Mouse (Mus musculus) heart, embryonic 11.5 days (tissue): ENCODE results near the gene Rpl19. TPM values are rescaled to one million over a fixed set of nuclear protein-coding genes. Genes with fewer than 3 reads are reported as not detected.

Experiments used
- ATAC-seq: fragments of 200-750 bp; cut with Nextera tagmentation; replicated peaks from 2 replicates; pipeline ENCODE4 v1.8.0; 2017; ENCODE audit warnings: moderate library complexity; ENCODE audit not compliant: insufficient number of reproducible peaks, low FRiP score, low TSS enrichment
- H3K27ac ChIP-seq: fragments of 300-500 bp; sonication (generic); 2 replicates; pipeline ENCODE4 v1.5.1; 2014; ENCODE audit warnings: mild to moderate bottlenecking, low read depth, low read length
- H3K27me3 ChIP-seq: fragments of 300-500 bp; sonication (generic); 2 replicates; pipeline ENCODE4 v1.6.1; 2014; ENCODE audit warnings: mild to moderate bottlenecking, low read length, mixed read lengths; ENCODE audit not compliant: control insufficient read depth, insufficient read depth
- H3K36me3 ChIP-seq: fragments of 300-500 bp; sonication (generic); 2 replicates; pipeline ENCODE4 v1.6.1; 2014; ENCODE audit warnings: mild to moderate bottlenecking, low read length, moderate library complexity, mixed read lengths; ENCODE audit not compliant: control insufficient read depth, insufficient read depth
- H3K4me1 ChIP-seq: fragments of 300-500 bp; sonication (generic); 2 replicates; pipeline ENCODE4 v1.6.1; 2014; ENCODE audit warnings: low read length; ENCODE audit not compliant: control insufficient read depth, insufficient read depth
- H3K4me2 ChIP-seq: fragments of 300-500 bp; sonication (generic); 2 replicates; pipeline ENCODE4 v1.6.1; 2014; ENCODE audit warnings: mild to moderate bottlenecking, moderate library complexity
- H3K4me3 ChIP-seq: fragments of 300-500 bp; sonication (generic); 2 replicates; pipeline ENCODE4 v1.5.1; 2014; ENCODE audit warnings: low read depth, low read length
- H3K9ac ChIP-seq: fragments of 300-500 bp; sonication (generic); 2 replicates; pipeline ENCODE4 v1.6.1; 2014; ENCODE audit warnings: mild to moderate bottlenecking, low read depth, low read length, moderate library complexity
- H3K9me3 ChIP-seq: fragments of 300-500 bp; sonication (generic); replicated peaks from 2 replicates; pipeline ENCODE4 v1.6.1; 2016; ENCODE audit warnings: low read length; ENCODE audit not compliant: control insufficient read depth
- WGBS: fragments of 180-500 bp; shearing (Covaris S2); extraction: QIAGEN DNeasy Blood & Tissue Kit; methylation state at CpG from one replicate; pipeline ENCODE4 v1.1.7; 2014; ENCODE audit not compliant: insufficient replicate concordance; 5-methylcytosine and 5-hydroxymethylcytosine counted together
- polyA plus RNA-seq: library from polyadenylated mRNA; unstranded; fragments of >200 nt; fragmentation: Nextera tagmentation; extraction: Ambion mirVana; gene quantifications from 2 replicates; pipeline ENCODE4 v1.2.1, GENCODE M21; 2014

Rpl19 gene
- polyA plus RNA-seq, 1 experiment from 2014 or later, result 888 TPM

DNA sequence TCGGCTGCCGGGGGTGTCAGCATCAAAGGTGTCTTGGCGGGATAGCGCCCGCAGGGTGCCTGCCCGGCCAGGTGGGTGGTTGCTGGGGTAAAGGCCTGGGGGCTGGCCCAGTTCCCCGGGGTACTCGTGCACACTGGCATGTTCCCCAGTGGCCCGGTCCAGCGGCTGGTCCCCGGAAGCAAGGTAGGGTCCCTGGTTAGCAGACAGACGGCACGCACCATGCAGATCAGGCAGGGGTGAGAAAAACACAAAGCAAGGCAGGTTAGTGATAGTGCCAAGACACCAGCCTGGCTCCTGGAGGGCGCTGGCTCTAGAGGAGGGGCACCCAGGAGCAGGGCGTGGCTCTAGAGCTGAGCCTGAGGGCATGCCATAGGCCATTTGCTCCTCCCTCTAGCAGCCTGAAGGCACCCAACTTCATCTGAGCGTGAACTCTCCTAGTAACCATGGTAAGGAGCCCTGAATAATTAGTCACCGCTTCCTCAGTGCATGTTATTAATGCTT lies 23.3 kb upstream of the Rpl19 start:
- no peak overlapping the region for H3K27ac ChIP-seq
- WGBS, result 37% methylated on average over 17 of the region's 17 CpGs
- H3K27me3 ChIP-seq, result peaks cover 45% of the 10 kb centered on the region
- peak overlapping the region; percentile 30 for H3K4me3 ChIP-seq
- no peak overlapping the region for H3K9ac ChIP-seq
- ATAC-seq, result no peak
- no peaks in the 10 kb centered on the region for H3K9me3 ChIP-seq
- H3K36me3 ChIP-seq, result peaks cover 4% of the 10 kb centered on the region; the same call in 1 of the 2 replicates
- H3K4me2 ChIP-seq, result peak overlapping the region; percentile 61
- H3K4me1 ChIP-seq, result peaks cover 12% of the 10 kb centered on the region

DNA sequence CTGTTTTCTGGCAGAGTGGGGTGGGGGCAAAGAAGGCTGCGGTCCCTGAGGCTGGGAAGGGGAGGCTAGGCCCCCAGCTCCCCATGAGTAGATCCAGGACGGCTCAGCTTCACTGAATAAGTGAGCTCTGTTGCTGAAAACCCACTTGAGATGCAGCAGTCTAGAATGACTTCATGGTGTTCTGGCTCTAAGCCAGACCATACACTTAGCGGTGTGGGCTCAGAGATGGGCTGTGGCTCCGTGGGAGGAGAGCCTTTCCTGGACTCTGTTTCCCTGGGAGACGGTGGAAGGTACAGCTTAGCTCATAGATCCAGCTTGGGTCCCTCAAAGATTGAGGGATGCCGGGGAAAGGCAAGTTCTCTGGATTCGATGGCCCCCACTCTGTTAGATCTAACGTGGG lies 22.3 kb upstream of the Rpl19 start:
- Histone ChIP-seq H3K9ac (no peak overlapping the region), H3K4me2 (no peak overlapping the region), H3K27me3 (peaks cover 45% of the 10 kb centered on the region), H3K36me3 (peaks cover 4% of the 10 kb centered on the region; the same call in 1 of the 2 replicates), H3K4me3 (no peak overlapping the region), H3K4me1 (peaks cover 12% of the 10 kb centered on the region), H3K27ac (no peak overlapping the region), H3K9me3 (no peaks in the 10 kb centered on the region)
- 59% methylated on average over 8 of the region's 8 CpGs for WGBS
- ATAC-seq, result no peak

DNA sequence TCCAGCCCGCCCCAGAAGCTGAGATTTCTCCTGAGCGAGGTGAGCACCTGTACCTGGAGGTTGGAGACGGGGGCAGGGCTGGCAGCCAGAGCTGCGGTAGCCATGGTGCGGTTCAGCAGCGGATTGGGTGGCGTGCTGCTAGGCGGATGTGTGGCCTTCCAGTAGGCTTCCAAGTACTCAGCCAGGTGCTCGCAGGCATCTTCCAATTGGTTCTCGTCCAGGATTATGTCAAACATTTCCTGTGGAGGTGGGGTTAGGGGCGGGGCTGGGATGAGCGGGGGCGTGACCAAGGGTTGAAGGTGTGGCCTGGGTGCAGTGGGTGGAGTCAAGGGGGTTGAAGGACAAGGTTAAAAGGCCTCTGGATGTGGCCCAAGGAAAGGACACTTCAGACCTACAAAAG lies 21.4 kb upstream of the Rpl19 start:
- WGBS, result 35% methylated on average over 13 of the region's 13 CpGs
- Histone ChIP-seq H3K4me3 (no peak overlapping the region), H3K4me2 (no peak overlapping the region), H3K27me3 (peaks cover 36% of the 10 kb centered on the region), H3K9me3 (no peaks in the 10 kb centered on the region), H3K9ac (no peak overlapping the region), H3K36me3 (peaks cover 4% of the 10 kb centered on the region; the same call in 1 of the 2 replicates), H3K27ac (no peak overlapping the region), H3K4me1 (peaks cover 12% of the 10 kb centered on the region)
- no peak for ATAC-seq

DNA sequence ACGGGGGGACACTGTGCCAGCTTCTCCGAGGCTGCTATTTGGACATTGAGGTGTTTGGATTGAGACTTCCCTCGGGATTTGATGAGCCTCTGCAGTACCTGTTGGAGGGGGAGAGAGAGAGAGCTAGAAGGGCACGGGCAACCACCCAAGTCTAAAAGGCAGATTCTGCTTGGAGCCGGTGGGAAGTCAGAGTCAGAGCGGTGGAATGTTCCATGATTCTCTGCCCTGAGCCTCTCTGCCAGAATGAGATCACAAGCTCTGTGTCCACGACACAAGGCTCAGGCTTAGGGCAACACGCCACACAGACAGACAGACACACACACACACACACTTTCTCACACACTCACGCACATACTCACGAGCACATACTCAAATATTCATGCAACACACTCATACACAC lies 20.8 kb upstream of the Rpl19 start:
- ATAC-seq, result no peak
- Histone ChIP-seq H3K4me3 (no peak overlapping the region), H3K27me3 (peaks cover 33% of the 10 kb centered on the region), H3K9ac (no peak overlapping the region), H3K4me1 (peaks cover 12% of the 10 kb centered on the region), H3K9me3 (no peaks in the 10 kb centered on the region), H3K4me2 (no peak overlapping the region), H3K27ac (no peak overlapping the region), H3K36me3 (peaks cover 4% of the 10 kb centered on the region; the same call in 1 of the 2 replicates)
- 71% methylated on average over 10 of the region's 10 CpGs for WGBS

DNA sequence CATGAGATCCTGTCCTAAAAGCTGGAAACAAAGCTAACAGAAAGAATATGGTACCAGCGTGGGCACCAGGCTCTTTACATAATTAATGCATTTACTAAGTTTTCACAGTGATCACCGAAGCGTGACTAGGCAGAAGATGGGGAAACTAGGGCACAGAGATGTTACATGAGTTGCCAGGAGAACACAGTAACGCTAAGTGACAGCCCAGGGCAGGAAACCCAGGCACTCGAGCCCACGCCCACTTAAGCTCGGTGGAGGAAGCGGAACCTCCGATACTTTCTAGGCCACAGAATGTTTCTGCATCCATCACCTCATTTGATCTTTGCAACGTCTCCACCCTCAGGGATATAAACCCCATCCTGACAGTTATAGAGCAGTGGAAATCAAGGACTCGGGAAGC lies 18.4 kb upstream of the Rpl19 start:
- Histone ChIP-seq H3K36me3 (peaks cover 4% of the 10 kb centered on the region; the same call in 1 of the 2 replicates), H3K4me3 (no peak overlapping the region)
- 77% methylated on average over 11 of the region's 11 CpGs for WGBS

DNA sequence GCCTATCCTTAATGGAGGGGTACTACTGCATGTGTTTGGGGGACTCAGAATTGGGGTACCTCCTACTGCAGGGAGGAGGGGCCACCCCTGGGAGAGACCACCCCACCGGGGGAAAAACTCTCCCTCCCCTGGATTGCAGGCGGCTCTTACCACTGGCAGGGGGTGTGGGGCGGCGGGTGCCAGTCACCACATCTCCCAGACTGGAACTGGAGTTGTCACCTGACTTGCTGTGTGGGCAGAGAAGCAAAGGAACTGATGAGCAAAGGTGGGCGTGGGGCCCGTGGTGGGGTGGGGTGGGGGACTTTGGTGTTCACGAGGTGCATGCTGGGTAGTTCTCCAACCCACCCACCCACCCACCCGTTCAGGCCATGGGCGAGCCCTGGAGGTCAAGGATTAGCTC lies 14.8 kb upstream of the Rpl19 start:
- no peak for ATAC-seq
- Histone ChIP-seq H3K4me1 (no peaks in the 10 kb centered on the region), H3K4me3 (no peak overlapping the region), H3K9me3 (no peaks in the 10 kb centered on the region), H3K27ac (no peak overlapping the region), H3K27me3 (peaks cover 12% of the 10 kb centered on the region), H3K4me2 (no peak overlapping the region), H3K9ac (no peak overlapping the region), H3K36me3 (no peaks in the 10 kb centered on the region)
- WGBS, result 44% methylated on average over 9 of the region's 9 CpGs

More for the DNA sequence above, 18.4 kb upstream of the Rpl19 start:
- H3K27me3 ChIP-seq, result peaks cover 22% of the 10 kb centered on the region
- H3K4me1 ChIP-seq, result peaks cover 7% of the 10 kb centered on the region; the same call in 1 of the 2 replicates
- no peak overlapping the region for H3K27ac ChIP-seq
- no peak for ATAC-seq
- H3K4me2 ChIP-seq, result no peak overlapping the region
- no peak overlapping the region for H3K9ac ChIP-seq
- no peaks in the 10 kb centered on the region for H3K9me3 ChIP-seq

DNA sequence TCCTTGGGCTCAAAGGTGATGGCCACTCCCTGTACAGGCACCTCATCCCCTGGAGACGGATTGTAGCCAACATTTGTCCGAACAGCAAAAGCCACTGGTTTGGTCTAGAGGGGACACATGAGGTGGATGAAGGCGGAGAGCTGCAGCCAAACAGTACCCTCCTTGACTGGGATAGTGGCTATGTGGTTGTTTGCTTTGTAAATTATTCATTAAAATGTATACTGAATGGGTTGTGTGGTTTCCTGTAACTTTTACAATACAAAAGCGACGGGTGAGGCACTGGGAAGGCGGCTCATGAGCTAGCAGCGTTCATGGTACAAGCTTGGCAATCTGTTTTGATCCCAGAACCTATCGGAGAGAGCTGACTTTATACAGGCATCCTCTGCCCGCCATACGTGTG lies 13.7 kb upstream of the Rpl19 start:
- Histone ChIP-seq H3K4me3 (no peak overlapping the region), H3K4me1 (no peaks in the 10 kb centered on the region), H3K27me3 (peaks cover 12% of the 10 kb centered on the region), H3K9me3 (no peaks in the 10 kb centered on the region), H3K36me3 (no peaks in the 10 kb centered on the region), H3K27ac (no peak overlapping the region), H3K9ac (no peak overlapping the region), H3K4me2 (no peak overlapping the region)
- ATAC-seq, result no peak
- WGBS, result 73% methylated on average over 10 of the region's 10 CpGs

DNA sequence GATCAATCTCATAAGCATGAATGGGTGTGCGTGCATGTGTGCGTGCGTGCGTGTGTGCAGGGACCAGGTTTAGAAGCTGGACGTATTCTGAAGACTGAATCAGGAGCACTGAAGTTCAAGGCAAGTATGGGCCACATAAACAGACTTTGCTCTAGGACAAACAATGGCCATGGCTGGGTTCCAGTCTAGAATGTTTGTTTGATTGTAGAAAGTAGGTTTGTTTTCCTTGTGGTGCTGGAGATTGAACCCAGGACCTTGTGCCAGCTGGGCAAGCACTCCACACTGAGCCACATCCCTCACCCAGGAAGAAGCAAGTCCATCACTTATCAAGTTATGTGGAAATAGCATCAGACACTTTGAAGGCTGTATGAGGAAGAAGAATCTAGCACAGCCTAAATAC lies 10.3 kb upstream of the Rpl19 start:
- no peaks in the 10 kb centered on the region for H3K36me3 ChIP-seq
- no peak for ATAC-seq
- H3K27me3 ChIP-seq, result peaks cover 6% of the 10 kb centered on the region
- H3K4me2 ChIP-seq, result no peak overlapping the region
- H3K27ac ChIP-seq, result no peak overlapping the region
- peaks cover 11% of the 10 kb centered on the region; the same call in 1 of the 2 replicates for H3K4me1 ChIP-seq
- H3K9me3 ChIP-seq, result no peaks in the 10 kb centered on the region
- 88% methylated on average over 5 of the region's 5 CpGs for WGBS
- no peak overlapping the region for H3K9ac ChIP-seq
- H3K4me3 ChIP-seq, result no peak overlapping the region

DNA sequence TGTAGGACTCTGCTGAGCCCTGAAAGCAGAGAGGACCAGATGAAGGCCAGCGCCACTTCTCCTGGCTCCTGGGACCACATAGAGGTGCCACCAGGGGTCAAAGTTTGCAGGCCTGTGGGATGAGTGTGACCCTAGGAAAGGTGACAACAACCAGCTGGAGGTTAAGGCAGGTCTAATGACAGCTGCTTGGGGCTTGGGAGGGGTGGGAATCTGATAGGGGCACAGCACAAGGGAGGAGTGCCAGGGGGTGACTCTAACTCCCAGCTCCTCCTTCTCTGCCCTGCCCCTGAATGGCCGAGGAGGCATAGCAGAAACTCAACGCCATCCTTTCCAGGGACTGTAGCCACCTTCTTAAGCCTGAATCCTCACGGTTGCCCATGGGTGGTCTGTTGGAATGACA lies 9.7 kb upstream of the Rpl19 start:
- H3K4me1 ChIP-seq, result peaks cover 11% of the 10 kb centered on the region
- no peak overlapping the region for H3K4me2 ChIP-seq
- H3K4me3 ChIP-seq, result no peak overlapping the region
- H3K9me3 ChIP-seq, result no peaks in the 10 kb centered on the region
- H3K27me3 ChIP-seq, result peaks cover 5% of the 10 kb centered on the region
- no peaks in the 10 kb centered on the region for H3K36me3 ChIP-seq
- H3K9ac ChIP-seq, result no peak overlapping the region
- no peak overlapping the region for H3K27ac ChIP-seq
- ATAC-seq, result no peak
- 74% methylated on average over 4 of the region's 4 CpGs for WGBS
